Mouse (Mus musculus) MEL (cell line): Measurements from ENCODE around the gene Kcnip2. TPM values are rescaled to one million over a fixed set of nuclear protein-coding genes. Genes with fewer than 3 reads are reported as not detected.

Source experiments
- DNase-seq: peaks from one replicate; pipeline ENCODE4 v3.0.0; 2011; ENCODE audit warnings: low read depth, low spot score
- H3K27ac ChIP-seq: 2 replicates; pipeline ENCODE4 v1.5.1; 2012; ENCODE audit warnings: low read depth, mild to moderate bottlenecking, control low read depth, low read length, moderate library complexity; ENCODE audit not compliant: control insufficient read depth
- H3K27me3 ChIP-seq, 2 experiments: fragments of 150-350 bp in 1 of 2; sonication (generic) in 1 of 2; 2 replicates each; pipeline ENCODE4 v1.6.1; 2012; ENCODE audit warnings: low read length in 2 of 2, mild to moderate bottlenecking in 2 of 2, improper control_type of control experiment in 1 of 2, moderate library complexity in 1 of 2; ENCODE audit not compliant: insufficient read depth in 2 of 2, control insufficient read depth in 1 of 2
- H3K36me3 ChIP-seq, 2 experiments: 2 replicates each; pipeline ENCODE4 v1.6.1; 2012 to 2014; ENCODE audit warnings: low read length in 2 of 2, improper control_type of control experiment in 1 of 2, inconsistent platforms in 1 of 2, mild to moderate bottlenecking in 1 of 2; ENCODE audit not compliant: insufficient read depth in 2 of 2, control insufficient read depth in 1 of 2
- H3K4me1 ChIP-seq, 2 experiments: fragments of 150-350 bp in 1 of 2; sonication (generic) in 1 of 2; 2 replicates each; pipeline ENCODE4 v1.6.1; 2012; ENCODE audit warnings: low read length in 2 of 2, improper control_type of control experiment in 1 of 2, mild to moderate bottlenecking in 1 of 2; ENCODE audit not compliant: insufficient read depth in 2 of 2, control insufficient read depth in 1 of 2
- H3K4me3 ChIP-seq, 2 experiments: fragments of 150-350 bp in 1 of 2; sonication (generic) in 1 of 2; 2 replicates each; pipeline ENCODE4 v1.5.1; 2012; ENCODE audit warnings: low read depth in 2 of 2, low read length in 2 of 2, mild to moderate bottlenecking in 2 of 2, moderate library complexity in 2 of 2, control low read depth in 1 of 2, improper control_type of control experiment in 1 of 2; ENCODE audit not compliant: control insufficient read depth in 1 of 2, insufficient read depth in 1 of 2
- H3K79me2 ChIP-seq: 2 replicates; pipeline ENCODE4 v1.6.1; 2012; ENCODE audit warnings: mild to moderate bottlenecking, low read length, moderate library complexity; ENCODE audit not compliant: control insufficient read depth, poor library complexity, insufficient read depth
- H3K9ac ChIP-seq: 2 replicates; pipeline ENCODE4 v1.6.1; 2012; ENCODE audit warnings: low read depth, mild to moderate bottlenecking, control low read depth, low read length, moderate library complexity; ENCODE audit not compliant: control insufficient read depth, poor library complexity, severe bottlenecking
- H3K9me3 ChIP-seq: fragments of 150-350 bp; sonication (generic); replicated peaks from 2 replicates; pipeline ENCODE4 v1.6.1; 2012; ENCODE audit warnings: mild to moderate bottlenecking, low read length, improper control_type of control experiment, moderate library complexity; ENCODE audit not compliant: insufficient read depth
- CTCF ChIP-seq, 3 experiments: IDR thresholded peaks in 2 of 3; conservative IDR thresholded peaks in 1 of 3; 2 replicates each; pipeline ENCODE4 v1.5.1; 2011 to 2012; ENCODE audit warnings: low read length in 3 of 3, low read depth in 2 of 3, mild to moderate bottlenecking in 2 of 3, improper control_type of control experiment in 1 of 3, inconsistent platforms in 1 of 3, mixed read lengths in 1 of 3, moderate library complexity in 1 of 3; ENCODE audit not compliant: control insufficient read depth in 1 of 3, insufficient read depth in 1 of 3, poor library complexity in 1 of 3, severe bottlenecking in 1 of 3
- EP300 ChIP-seq, 2 experiments: IDR thresholded peaks; 2 replicates each; pipeline ENCODE4 v1.6.1; 2011; ENCODE audit warnings: improper control_type of control experiment in 2 of 2, low read length in 2 of 2, low read depth in 1 of 2, mild to moderate bottlenecking in 1 of 2
- GATA1 ChIP-seq: IDR thresholded peaks from 2 replicates; pipeline ENCODE4 v1.6.1; 2011; ENCODE audit warnings: low read depth, low read length, improper control_type of control experiment
- JUND ChIP-seq: IDR thresholded peaks from 2 replicates; pipeline ENCODE4 v1.6.1; 2011; ENCODE audit warnings: low read depth, mild to moderate bottlenecking, improper control_type of control experiment, low read length
- MAX ChIP-seq: IDR thresholded peaks from 2 replicates; pipeline ENCODE4 v1.6.1; 2011; ENCODE audit warnings: low read length, improper control_type of control experiment
- MAZ ChIP-seq: IDR thresholded peaks from 2 replicates; pipeline ENCODE4 v1.6.1; 2012; ENCODE audit warnings: low read depth, mild to moderate bottlenecking, inconsistent platforms, low read length, improper control_type of control experiment
- MEF2A ChIP-seq: IDR thresholded peaks from 2 replicates; pipeline ENCODE4 v1.6.1; 2014; ENCODE audit warnings: low read depth, mild to moderate bottlenecking, inconsistent platforms, low read length, improper control_type of control experiment; ENCODE audit not compliant: poor library complexity, insufficient replicate concordance, severe bottlenecking; ENCODE audit errors: extremely low read depth
- MYC ChIP-seq: IDR thresholded peaks from 2 replicates; pipeline ENCODE4 v1.6.1; 2011; ENCODE audit warnings: low read depth, mild to moderate bottlenecking, low read length, improper control_type of control experiment, moderate library complexity
- POLR2A ChIP-seq, 2 experiments: IDR thresholded peaks; 2 replicates each; pipeline ENCODE4 v1.6.1; 2011 to 2012; ENCODE audit warnings: low read length in 2 of 2, mild to moderate bottlenecking in 2 of 2, control low read depth in 1 of 2, improper control_type of control experiment in 1 of 2, low read depth in 1 of 2, moderate library complexity in 1 of 2; ENCODE audit not compliant: control insufficient read depth in 1 of 2, insufficient read depth in 1 of 2, poor library complexity in 1 of 2
- SIN3A ChIP-seq: IDR thresholded peaks from 2 replicates; pipeline ENCODE4 v1.6.1; 2012; ENCODE audit warnings: low read length, improper control_type of control experiment, inconsistent platforms
- SMC3 ChIP-seq: IDR thresholded peaks from 2 replicates; pipeline ENCODE4 v1.6.1; 2011; ENCODE audit warnings: low read depth, low read length, improper control_type of control experiment
- TBP ChIP-seq: IDR thresholded peaks from 2 replicates; pipeline ENCODE4 v1.8.0; 2011; ENCODE audit warnings: low read depth, low read length, improper control_type of control experiment
- UBTF ChIP-seq: IDR thresholded peaks from 2 replicates; pipeline ENCODE4 v1.6.1; 2012; ENCODE audit warnings: low read depth, mild to moderate bottlenecking, inconsistent platforms, low read length, improper control_type of control experiment, moderate library complexity, borderline replicate concordance; ENCODE audit not compliant: insufficient read depth
- USF2 ChIP-seq, 2 experiments: IDR thresholded peaks; 2 replicates each; pipeline ENCODE4 v1.6.1; 2011 to 2012; ENCODE audit warnings: improper control_type of control experiment in 2 of 2, low read length in 2 of 2, borderline replicate concordance in 1 of 2, inconsistent platforms in 1 of 2, low read depth in 1 of 2, mild to moderate bottlenecking in 1 of 2; ENCODE audit not compliant: insufficient read depth in 1 of 2
- ZKSCAN1 ChIP-seq: IDR thresholded peaks from 2 replicates; pipeline ENCODE4 v1.6.1; 2012; ENCODE audit warnings: low read depth, mild to moderate bottlenecking, inconsistent platforms, low read length, improper control_type of control experiment, moderate library complexity
- polyA plus RNA-seq, 2 experiments: library from polyadenylated mRNA; stranded (reverse) in 1 of 2; unstranded in 1 of 2; fragments of >175 nt in 1 of 2; fragments of >200 nt in 1 of 2; gene quantifications; 2 replicates each; pipeline versions ENCODE4 v1.2.1 to v1.2.4; 2012; ENCODE audit warnings: low replicate concordance in 2 of 2, low read depth in 1 of 2; ENCODE audit not compliant: insufficient read length in 2 of 2, insufficient read depth in 1 of 2, missing spikeins in 1 of 2
- total RNA-seq: library from RNA; depleted of rRNA; stranded (reverse); fragments of 300-350 nt; gene quantifications from 2 replicates; pipeline ENCODE4 v1.2.3, GENCODE M21; 2012

The Kcnip2 gene
- total and polyA plus RNA-seq, 3 experiments = 0.14 TPM; not detected in 2

DNA sequence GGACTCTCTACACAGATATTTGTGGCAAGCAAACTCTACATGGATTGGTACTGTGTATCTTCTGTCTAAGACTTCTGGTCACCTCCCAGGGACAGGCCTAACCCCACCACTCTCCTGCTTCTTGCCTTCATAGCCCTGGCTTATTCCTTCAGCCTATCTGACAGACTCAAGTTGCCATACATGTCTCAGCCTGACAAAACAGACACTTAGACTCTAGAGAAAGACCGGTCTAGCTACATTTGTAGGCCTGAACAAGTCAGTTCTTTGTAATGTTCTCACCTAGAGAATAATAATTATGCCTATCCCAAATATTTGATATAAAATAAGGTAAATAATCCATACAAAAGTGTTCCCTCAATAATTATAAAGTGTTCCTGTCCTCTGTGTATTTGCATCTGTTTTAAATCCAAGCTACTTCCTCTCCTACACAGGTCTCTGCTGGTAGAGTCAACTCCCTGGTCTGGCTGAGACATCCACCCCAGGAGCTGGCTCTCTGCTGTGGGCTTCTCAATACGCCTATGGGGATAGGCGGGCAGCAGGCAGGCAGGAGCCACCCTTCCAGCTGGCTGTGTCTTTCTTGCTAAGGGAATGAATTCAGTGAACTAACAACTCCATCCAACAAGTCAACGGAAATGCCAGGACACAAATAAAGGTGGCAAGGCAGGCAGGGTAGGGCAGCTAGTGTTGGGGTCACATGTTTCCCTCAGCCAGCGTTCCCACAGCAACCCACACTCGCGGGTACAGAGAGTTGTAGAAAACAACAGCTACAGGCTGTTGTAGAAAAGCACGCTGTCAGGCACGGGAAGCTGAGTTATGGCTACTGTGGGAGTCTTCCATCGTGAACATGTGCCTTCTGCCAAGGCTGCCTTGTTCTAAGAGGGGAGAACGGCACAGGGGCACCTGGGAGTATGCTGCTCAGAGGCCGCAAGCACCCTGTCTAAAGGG lies 21.5 kb upstream of the Kcnip2 start:
- H3K27me3 ChIP-seq = no peaks in the 10 kb centered on the region
- no peak overlapping the region for H3K4me3 ChIP-seq
- H3K9me3 ChIP-seq = no peaks in the 10 kb centered on the region
- no peak for TF ChIP-seq POLR2A (IDR thresholded peaks at IDR 0.05; ENCODE audit: control insufficient read depth in 1 of 2, insufficient read depth in 1 of 2, low read depth in 1 of 2, low read length in 2 of 2, poor library complexity in 1 of 2)
- H3K4me1 ChIP-seq = peaks cover 0 to 4% of the 10 kb centered on the region in 2 experiments; a peak in 1 of 4 replicates
- H3K36me3 ChIP-seq = peaks cover 0 to 6% of the 10 kb centered on the region in 2 experiments; a peak in 2 of 4 replicates
- H3K79me2 ChIP-seq = no peaks in the 10 kb centered on the region
- no peak for DNase-seq
- H3K27ac ChIP-seq = no peak overlapping the region
- H3K9ac ChIP-seq = no peak overlapping the region

DNA sequence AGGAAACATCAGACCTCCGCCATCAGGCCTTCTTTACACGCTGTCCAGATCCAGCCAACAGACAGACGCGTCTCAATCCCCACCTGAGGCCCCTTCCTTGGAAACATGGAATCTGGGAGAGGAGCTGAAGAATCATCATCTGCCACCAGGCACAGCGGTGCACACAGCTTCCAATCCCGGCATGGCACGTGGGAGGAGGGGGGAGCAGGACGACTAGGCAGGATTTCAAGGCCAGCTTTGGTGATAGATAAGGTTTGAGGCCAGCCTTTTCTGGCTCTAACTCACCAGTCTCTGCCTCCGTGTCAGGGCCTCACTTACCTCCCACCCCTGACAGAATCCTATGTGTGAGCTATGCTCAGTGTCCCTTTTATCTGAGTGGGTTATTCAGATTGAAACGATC lies 19.6 kb upstream of the Kcnip2 start:
- H3K27me3 ChIP-seq = no peaks in the 10 kb centered on the region
- no peak for DNase-seq
- no peaks in the 10 kb centered on the region for H3K79me2 ChIP-seq
- H3K36me3 ChIP-seq = peaks cover 0 to 6% of the 10 kb centered on the region in 2 experiments; a peak in 2 of 4 replicates
- no peaks in the 10 kb centered on the region for H3K9me3 ChIP-seq
- no peak overlapping the region for H3K9ac ChIP-seq
- no peak overlapping the region for H3K27ac ChIP-seq
- TF ChIP-seq TBP = no peak
- no peak for TF ChIP-seq JUND
- TF ChIP-seq POLR2A (IDR thresholded peaks at IDR 0.05; ENCODE audit: control insufficient read depth in 1 of 2, insufficient read depth in 1 of 2, low read depth in 1 of 2, low read length in 2 of 2, poor library complexity in 1 of 2) = no peak
- TF ChIP-seq CTCF (IDR thresholded peaks at IDR 0.05 in 2 of 3, conservative IDR thresholded peaks at IDR 0.05 in 1 of 3; ENCODE audit: control insufficient read depth in 1 of 3, insufficient read depth in 1 of 3, low read depth in 2 of 3, low read length in 3 of 3, poor library complexity in 1 of 3, severe bottlenecking in 1 of 3) = no peak
- no peak for TF ChIP-seq EP300 (IDR thresholded peaks at IDR 0.05; ENCODE audit: low read depth in 1 of 2, low read length in 2 of 2)
- no peak for TF ChIP-seq SIN3A
- TF ChIP-seq USF2 (IDR thresholded peaks at IDR 0.05; ENCODE audit: borderline replicate concordance in 1 of 2, insufficient read depth in 1 of 2, low read depth in 1 of 2, low read length in 2 of 2) = no peak
- TF ChIP-seq UBTF = no peak
- TF ChIP-seq MAZ = no peak
- H3K4me3 ChIP-seq = no peak overlapping the region
- H3K4me1 ChIP-seq = peaks cover 0 to 4% of the 10 kb centered on the region in 2 experiments; a peak in 1 of 4 replicates

- TF ChIP-seq MAX (no peak), MYC (no peak), SMC3 (no peak), ZKSCAN1 (no peak), GATA1 (no peak), MEF2A (no peak)
- H3K4me3 ChIP-seq = no peak overlapping the region
- no peak overlapping the region for H3K27ac ChIP-seq
- no peaks in the 10 kb centered on the region for H3K9me3 ChIP-seq
- peaks cover 0 to 6% of the 10 kb centered on the region in 2 experiments; a peak in 2 of 4 replicates for H3K36me3 ChIP-seq
- H3K9ac ChIP-seq = no peak overlapping the region
- no peaks in the 10 kb centered on the region for H3K79me2 ChIP-seq
- H3K4me1 ChIP-seq = peaks cover 0 to 4% of the 10 kb centered on the region in 2 experiments; a peak in 1 of 4 replicates
- H3K27me3 ChIP-seq = no peaks in the 10 kb centered on the region
- DNase-seq = no peak
Observed at GRCm38 (mm10) chr19:45833665-45834064, 17.8 kb upstream of the Kcnip2 start.
